Mouse (Mus musculus) skeletal muscle tissue, adult 2 months (tissue): Measurements from ENCODE around the gene Txndc15.

Experiments
- DNase-seq: peaks from one replicate; pipeline ENCODE4 v3.0.0-alpha.2; 2012; ENCODE audit warnings: low read depth, low spot score

Gene Txndc15

DNA sequence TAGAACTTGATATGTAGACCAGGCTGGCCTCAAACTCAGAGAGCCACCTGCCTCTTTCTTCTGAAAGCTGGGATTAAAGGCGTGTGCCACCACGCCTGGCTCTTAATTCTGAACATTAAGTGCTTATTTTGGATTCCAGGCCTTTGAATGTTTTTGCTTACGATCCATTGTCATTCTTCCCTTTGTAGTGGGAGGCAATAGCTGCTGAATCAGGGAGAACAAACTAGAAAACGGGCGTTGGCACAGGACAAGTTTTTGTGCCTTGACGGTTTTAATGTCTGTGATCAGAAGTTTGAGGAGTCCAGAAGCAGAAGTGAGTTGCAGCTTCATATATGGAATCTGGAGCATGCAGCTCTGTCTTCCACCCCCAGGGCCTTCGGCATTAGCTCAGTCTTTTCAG, 16.3 kb downstream of the Txndc15 start:
- DNase-seq = no peak

DNA sequence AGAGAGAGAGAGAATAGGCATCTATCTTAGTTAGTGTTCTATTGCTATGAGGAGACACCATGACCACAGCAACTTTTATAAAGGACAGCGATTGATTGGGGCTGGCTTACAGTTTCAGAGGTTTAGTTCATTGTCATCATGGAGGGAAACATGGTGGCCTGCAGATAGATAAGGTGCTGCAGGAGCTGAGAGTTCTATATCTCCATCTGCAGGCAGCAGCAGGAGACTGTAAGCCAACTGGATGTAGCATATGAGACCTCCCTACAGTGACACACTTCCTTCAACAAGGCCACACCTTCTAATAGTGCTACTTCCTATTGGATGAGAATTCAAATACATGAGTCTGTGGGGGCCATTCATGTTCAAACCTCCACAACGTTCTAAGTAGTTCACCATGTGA, 17.7 kb downstream of the Txndc15 start:
- DNase-seq = no peak

DNA sequence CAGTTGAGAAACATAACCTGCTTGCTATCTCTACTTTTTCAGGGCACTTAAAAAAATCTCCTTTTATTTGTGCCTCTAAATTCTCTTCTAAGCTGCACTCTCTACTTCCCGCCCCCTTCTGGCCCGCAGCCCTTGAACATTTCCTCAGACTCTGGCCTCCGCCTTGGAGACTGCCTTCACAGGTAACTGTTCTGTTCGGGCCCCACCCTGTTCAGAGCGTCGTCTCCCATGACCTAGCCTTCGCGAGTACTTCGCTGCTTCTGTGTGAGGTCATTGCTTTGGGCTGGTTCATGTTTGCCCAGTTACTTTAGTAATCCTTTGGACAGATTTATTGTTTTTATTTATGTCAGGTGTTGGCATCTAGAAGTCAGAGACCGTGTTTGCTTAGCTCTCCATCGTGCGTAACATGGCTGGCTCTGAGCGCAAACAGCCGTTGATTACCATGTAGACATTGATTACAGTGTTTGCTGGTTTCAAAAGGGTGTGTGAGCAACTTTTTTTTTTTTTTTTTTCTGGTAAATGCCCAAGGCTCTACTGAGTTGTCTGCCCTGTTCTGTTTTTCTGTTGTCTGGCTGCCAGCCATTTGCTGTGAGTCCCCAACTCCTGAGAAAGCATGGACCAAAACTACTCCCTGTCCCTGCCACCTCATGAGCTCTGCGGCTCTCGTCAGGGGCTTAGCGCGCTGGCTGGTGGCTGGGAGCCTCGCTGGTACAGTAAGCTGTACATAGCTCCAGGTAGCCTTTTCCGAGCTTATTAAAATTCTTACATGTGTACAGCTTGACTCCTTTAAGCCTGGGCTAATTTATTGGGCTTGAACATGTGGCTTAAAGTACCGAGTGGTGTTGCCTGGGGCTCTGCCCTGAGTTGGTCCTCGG, 19.4 kb downstream of the Txndc15 start:
- DNase-seq = no peak

GRCm38 (mm10) chr13:55737885-55738284, 23.4 kb downstream of the Txndc15 start:
- no peak for DNase-seq

DNA sequence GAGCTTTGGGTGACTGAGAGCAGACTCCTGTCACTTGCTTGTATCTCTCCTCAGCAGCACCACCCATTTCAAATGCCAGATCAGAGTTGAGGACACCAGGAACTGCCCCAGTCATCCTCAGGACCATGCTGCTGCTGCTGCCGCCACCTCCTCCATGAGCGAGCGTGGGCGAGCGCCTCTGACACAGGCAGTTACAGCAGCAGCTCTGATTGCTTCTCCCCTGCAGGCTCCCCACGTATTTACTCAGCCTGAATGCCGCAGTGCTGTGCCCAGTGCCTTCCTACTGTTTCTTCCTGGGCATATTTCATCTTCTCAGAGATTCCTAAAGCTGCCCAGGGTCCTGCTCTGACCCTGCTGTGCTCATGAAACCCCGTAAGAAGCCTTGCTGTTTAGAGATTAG, 27.9 kb downstream of the Txndc15 start:
- no peak for DNase-seq

DNA sequence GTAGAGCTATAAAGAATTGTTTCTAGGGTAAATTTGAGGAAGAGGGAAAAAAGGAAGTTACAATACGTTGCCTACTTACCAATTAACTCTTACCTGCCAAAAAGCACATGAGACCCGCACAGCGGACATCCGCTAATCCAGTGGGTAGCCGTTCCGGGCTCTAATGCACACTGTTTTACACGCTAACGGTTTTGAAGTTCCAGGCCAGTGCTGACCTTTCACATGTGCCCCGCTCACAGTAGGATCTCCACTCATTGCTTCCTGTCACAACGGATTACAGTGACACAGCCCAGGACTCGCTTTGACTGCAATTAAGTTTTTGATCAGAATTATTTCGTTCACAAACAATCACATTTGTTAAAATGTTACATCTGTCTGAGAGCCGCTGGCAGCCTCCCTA, 39.9 kb downstream of the Txndc15 start:
- DNase-seq = no peak

DNA sequence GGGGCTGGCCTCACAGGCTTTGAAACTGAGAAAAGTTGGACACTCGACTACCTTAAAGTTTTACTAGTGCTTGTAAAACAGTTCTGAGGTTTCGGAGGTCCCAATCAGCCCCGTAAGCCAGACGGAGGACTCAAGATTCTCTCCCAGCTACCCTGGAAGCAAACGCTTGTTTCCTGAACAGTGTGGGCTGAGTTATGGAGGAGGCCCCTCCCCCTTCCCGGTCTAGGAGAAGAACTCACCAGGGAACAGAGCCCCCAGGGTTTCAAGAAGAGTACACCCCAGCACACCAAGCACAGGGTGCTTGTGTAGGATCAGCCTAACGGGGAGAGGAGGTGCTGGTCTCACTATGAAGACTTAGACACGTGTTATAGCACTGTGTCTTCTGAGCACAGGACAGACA, 42.3 kb downstream of the Txndc15 start:
- no peak for DNase-seq

GRCm38 (mm10) chr13:55757645-55758044, 43.2 kb downstream of the Txndc15 start:
- DNase-seq = peak; percentile 1

GRCm38 (mm10) chr13:55760576-55760975, 46.1 kb downstream of the Txndc15 start:
- no peak for DNase-seq

- DNase-seq = no peak
Observed at GRCm38 (mm10) chr13:55761486-55761885, 47.0 kb downstream of the Txndc15 start.

DNA sequence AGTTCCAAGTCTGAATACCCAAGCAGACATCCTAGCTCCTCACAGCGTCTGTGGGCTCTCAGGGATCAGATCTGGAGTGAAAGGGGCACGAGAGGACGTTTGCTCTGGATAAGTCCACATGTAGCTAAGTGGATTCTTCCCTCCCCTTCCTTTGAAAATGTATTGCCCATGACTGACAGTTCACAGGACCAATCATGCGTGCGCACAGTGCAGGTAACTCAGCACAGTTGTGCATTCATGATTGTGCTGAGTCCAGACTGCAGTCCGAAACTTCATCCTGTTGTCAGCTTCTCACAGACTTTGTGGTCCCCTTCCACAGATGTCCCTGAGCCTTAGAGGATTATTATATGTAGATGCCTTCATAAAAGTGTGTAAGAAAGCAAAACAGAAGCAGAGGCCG, 59.9 kb downstream of the Txndc15 start:
- no peak for DNase-seq

GRCm38 (mm10) chr13:55775056-55775455, 60.6 kb downstream of the Txndc15 start:
- DNase-seq = no peak
